9 mouse cellular contexts compared by ENCODE assay signal in genomic region chr15:79201491-79202150, GRCm38 (mm10). TPM values are rescaled to one million over a fixed set of nuclear protein-coding genes. Genes with fewer than 3 reads are reported as not detected.
DNase-seq lines count a peak whose midpoint lies in the region; ATAC-seq lines count a peak whose summit lies in the region.
"Had no signal": no experiment of that assay in that cellular context is flagged by ENCODE, and none has a peak within 500 bp of the region (broad histone marks: within the 10 kb centered on the region; RNA-seq: fewer than 3 reads in every experiment).

No protein-coding gene starts in this region.

- H3K4me1 ChIP-seq in heart, embryonic 11.5 days (ENCODE audit: control insufficient read depth, insufficient read depth, low read length) = peaks cover 19% of the 10 kb centered on the region
- H3K4me1 ChIP-seq in heart, embryonic 12.5 days (replicated peaks) = peaks cover 31% of the 10 kb centered on the region
- H3K4me1 ChIP-seq in intestine, embryonic 15.5 days (replicated peaks) = 0 out of 2 replicates have a peak, but pooled peaks cover 7% of the 10 kb centered on the region
- peaks cover 17% of the 10 kb centered on the region for H3K4me1 ChIP-seq in neural tube, embryonic 11.5 days (ENCODE audit: control insufficient read depth, insufficient read depth, low read length)
- peaks cover 4% of the 10 kb centered on the region; the same call in 1 of the 2 replicates for H3K4me1 ChIP-seq in liver, embryonic 12.5 days

- no peak overlapping the region for H3K9ac ChIP-seq in heart, embryonic 11.5 days (ENCODE audit: low read depth, low read length)
- H3K9ac ChIP-seq in heart, embryonic 12.5 days = no peak overlapping the region
- no peak overlapping the region for H3K9ac ChIP-seq in intestine, embryonic 15.5 days
- peak overlapping the region; percentile 51 for H3K9ac ChIP-seq in neural tube, embryonic 11.5 days (ENCODE audit: low read length)
- H3K9ac ChIP-seq in liver, embryonic 12.5 days = no peak overlapping the region

- no peak overlapping the region for H3K4me2 ChIP-seq in heart, embryonic 11.5 days
- H3K4me2 ChIP-seq in heart, embryonic 12.5 days = no peak overlapping the region
- H3K4me2 ChIP-seq in intestine, embryonic 15.5 days (replicated peaks) = no peak overlapping the region
- H3K4me2 ChIP-seq in neural tube, embryonic 11.5 days (ENCODE audit: low read depth) = peak overlapping the region; percentile 23; the same call in 1 of the 2 replicates
- H3K4me2 ChIP-seq in liver, embryonic 12.5 days = no peak overlapping the region

- peaks cover 13% of the 10 kb centered on the region for H3K27me3 ChIP-seq in heart, embryonic 11.5 days (ENCODE audit: control insufficient read depth, insufficient read depth, low read length)
- H3K27me3 ChIP-seq in heart, embryonic 12.5 days (replicated peaks) = peaks cover 18% of the 10 kb centered on the region
- no peaks in the 10 kb centered on the region for H3K27me3 ChIP-seq in intestine, embryonic 15.5 days (replicated peaks)
- H3K27me3 ChIP-seq in neural tube, embryonic 11.5 days (ENCODE audit: control insufficient read depth, insufficient read depth, low read length) = no peaks in the 10 kb centered on the region; the same call in 1 of the 2 replicates
- H3K27me3 ChIP-seq in liver, embryonic 12.5 days (replicated peaks) = peaks cover 55% of the 10 kb centered on the region

- 25% methylated on average over 13 of the region's 13 CpGs for whole genome bisulfite sequencing in heart, embryonic 11.5 days (ENCODE audit: insufficient replicate concordance)
- WGBS in heart, embryonic 12.5 days = 27% methylated on average over 13 of the region's 13 CpGs
- WGBS in intestine, embryonic 15.5 days = 24% methylated on average over 13 of the region's 13 CpGs
- WGBS in neural tube, embryonic 11.5 days = 14% methylated on average over 12 of the region's 13 CpGs
- WGBS in liver, embryonic 12.5 days (ENCODE audit: insufficient replicate concordance) = 31% methylated on average over 13 of the region's 13 CpGs

- H3K9me3 ChIP-seq in heart, embryonic 11.5 days (replicated peaks; ENCODE audit: control insufficient read depth, low read length) = no peaks in the 10 kb centered on the region
- no peaks in the 10 kb centered on the region for H3K9me3 ChIP-seq in heart, embryonic 12.5 days (replicated peaks)
- no peaks in the 10 kb centered on the region for H3K9me3 ChIP-seq in intestine, embryonic 15.5 days
- no peaks in the 10 kb centered on the region for H3K9me3 ChIP-seq in neural tube, embryonic 11.5 days (ENCODE audit: control insufficient read depth, low read length)
- no peaks in the 10 kb centered on the region for H3K9me3 ChIP-seq in liver, embryonic 12.5 days (replicated peaks)

- 0 out of 2 replicates have a peak, but pooled peaks have one; percentile 24 for ATAC-seq in heart, embryonic 11.5 days (replicated peaks; ENCODE audit: insufficient number of reproducible peaks, low FRiP score, low TSS enrichment)
- no peak for ATAC-seq in heart, embryonic 12.5 days (ENCODE audit: insufficient number of reproducible peaks, low FRiP score)
- ATAC-seq in intestine, embryonic 15.5 days = peak; percentile 56; the same call in 1 of the 2 replicates
- peak; percentile 79 for ATAC-seq in neural tube, embryonic 11.5 days (ENCODE audit: insufficient read depth, low FRiP score, low TSS enrichment)
- ATAC-seq in liver, embryonic 12.5 days = no peak

- H3K36me3 ChIP-seq in heart, embryonic 11.5 days (ENCODE audit: control insufficient read depth, insufficient read depth, low read length) = no peaks in the 10 kb centered on the region
- H3K36me3 ChIP-seq in heart, embryonic 12.5 days = no peaks in the 10 kb centered on the region
- no peaks in the 10 kb centered on the region for H3K36me3 ChIP-seq in intestine, embryonic 15.5 days
- no peaks in the 10 kb centered on the region for H3K36me3 ChIP-seq in neural tube, embryonic 11.5 days (ENCODE audit: control insufficient read depth, insufficient read depth, low read length)
- no peaks in the 10 kb centered on the region for H3K36me3 ChIP-seq in liver, embryonic 12.5 days

- H3K4me3 ChIP-seq in heart, embryonic 11.5 days (ENCODE audit: low read depth, low read length) = no peak overlapping the region
- H3K4me3 ChIP-seq in heart, embryonic 12.5 days = no peak overlapping the region
- H3K4me3 ChIP-seq in intestine, embryonic 15.5 days (replicated peaks) = no peak overlapping the region
- H3K4me3 ChIP-seq in neural tube, embryonic 11.5 days (ENCODE audit: low read depth, low read length) = no peak overlapping the region
- no peak overlapping the region for H3K4me3 ChIP-seq in liver, embryonic 12.5 days

- no peak overlapping the region for H3K27ac ChIP-seq in heart, embryonic 11.5 days (ENCODE audit: low read depth, low read length)
- no peak overlapping the region for H3K27ac ChIP-seq in heart, embryonic 12.5 days (ENCODE audit: poor library complexity, severe bottlenecking)
- H3K27ac ChIP-seq in intestine, embryonic 15.5 days = no peak overlapping the region
- peak overlapping the region; percentile 54 for H3K27ac ChIP-seq in neural tube, embryonic 11.5 days (ENCODE audit: low read depth, low read length)
- H3K27ac ChIP-seq in liver, embryonic 12.5 days = no peak overlapping the region

- DNase-seq in embryo, embryonic 11 days = peak; percentile 65
- DNase-seq in neural tube, embryonic 11.5 days (ENCODE audit: low spot score) = peak; percentile 75
- no peak for DNase-seq in spleen, postnatal 36 days (ENCODE audit: low spot score in 2 of 2)
- no peak for DNase-seq in cerebellum, postnatal 14 days

RNA-seq across cellular contexts. Expression of gene Pick1, which starts 27.4 kb away (rescaled TPM):
- polyA plus RNA-seq in heart, embryonic 11.5 days (2014; fragmentation: Nextera tagmentation; extraction: Ambion mirVana) = 17.6 and 19.3 TPM in 2 replicates
- 33.8 and 37.6 TPM in 2 replicates for polyA plus RNA-seq in heart, embryonic 12.5 days (2016; fragmentation: Nextera tagmentation; extraction: Ambion mirVana)
- polyA plus RNA-seq in intestine, embryonic 15.5 days (2015; fragmentation: Nextera tagmentation; extraction: Ambion mirVana) = 44.2 and 50.1 TPM in 2 replicates
- 27.3 and 28.8 TPM in 2 replicates for polyA plus RNA-seq in neural tube, embryonic 11.5 days (2014; fragmentation: Nextera tagmentation; extraction: Ambion mirVana)
- polyA plus RNA-seq in liver, embryonic 12.5 days (2016; fragmentation: Nextera tagmentation; extraction: Ambion mirVana) = 16.1 and 17.1 TPM in 2 replicates

RNA-seq across cellular contexts. Expression of gene Gm49486, which starts 27.6 kb away (rescaled TPM):
- 0.59 and 0.64 TPM in 2 replicates for polyA plus RNA-seq in heart, embryonic 11.5 days (2014; fragmentation: Nextera tagmentation; extraction: Ambion mirVana)
- polyA plus RNA-seq in heart, embryonic 12.5 days (2016; fragmentation: Nextera tagmentation; extraction: Ambion mirVana) = 0.49 and 1.0 TPM in 2 replicates
- 0.27 and 0.35 TPM in 2 replicates for polyA plus RNA-seq in intestine, embryonic 15.5 days (2015; fragmentation: Nextera tagmentation; extraction: Ambion mirVana)
- polyA plus RNA-seq in neural tube, embryonic 11.5 days (2014; fragmentation: Nextera tagmentation; extraction: Ambion mirVana) = 0.38 and 0.49 TPM in 2 replicates
- 0.07 TPM in 1 of 2 replicates, not detected in the other for polyA plus RNA-seq in liver, embryonic 12.5 days (2016; fragmentation: Nextera tagmentation; extraction: Ambion mirVana)

RNA-seq across cellular contexts. Expression of gene Sox10, which starts 36.6 kb away (rescaled TPM):
- 1.1 and 1.3 TPM in 2 replicates for polyA plus RNA-seq in heart, embryonic 11.5 days (2014; fragmentation: Nextera tagmentation; extraction: Ambion mirVana)
- polyA plus RNA-seq in heart, embryonic 12.5 days (2016; fragmentation: Nextera tagmentation; extraction: Ambion mirVana) = 0.28 and 0.44 TPM in 2 replicates
- 7.9 and 8.2 TPM in 2 replicates for polyA plus RNA-seq in intestine, embryonic 15.5 days (2015; fragmentation: Nextera tagmentation; extraction: Ambion mirVana)
- polyA plus RNA-seq in neural tube, embryonic 11.5 days (2014; fragmentation: Nextera tagmentation; extraction: Ambion mirVana) = 25.3 and 32.9 TPM in 2 replicates
- 0.17 and 0.29 TPM in 2 replicates for polyA plus RNA-seq in liver, embryonic 12.5 days (2016; fragmentation: Nextera tagmentation; extraction: Ambion mirVana)
- polyA plus RNA-seq: C2C12 had no signal

RNA-seq across cellular contexts. Expression of gene Slc16a8, which starts 52.9 kb away (rescaled TPM):
- 0.17 TPM in 1 of 2 replicates, not detected in the other for polyA plus RNA-seq in heart, embryonic 11.5 days (2014; fragmentation: Nextera tagmentation; extraction: Ambion mirVana)
- polyA plus RNA-seq in heart, embryonic 12.5 days (2016; fragmentation: Nextera tagmentation; extraction: Ambion mirVana) = 0.36 and 0.65 TPM in 2 replicates
- polyA plus RNA-seq in intestine, embryonic 15.5 days (2015; fragmentation: Nextera tagmentation; extraction: Ambion mirVana) = 0.16 TPM in 1 of 2 replicates, not detected in the other
- polyA plus RNA-seq in neural tube, embryonic 11.5 days (2014; fragmentation: Nextera tagmentation; extraction: Ambion mirVana) = not detected in 2 replicates
- polyA plus RNA-seq in liver, embryonic 12.5 days (2016; fragmentation: Nextera tagmentation; extraction: Ambion mirVana) = not detected in 2 replicates

Comparison
In these comparisons a context has a peak if more than half of its experiments do, and no peak if none do; other contexts are left out.
1. ATAC-seq: peak in heart, embryonic 11.5 days (single experiment), intestine, embryonic 15.5 days (single experiment) and neural tube, embryonic 11.5 days (single experiment); none in heart, embryonic 12.5 days (single experiment) and liver, embryonic 12.5 days (single experiment).
2. DNase-seq: peak in embryo, embryonic 11 days (single experiment) and neural tube, embryonic 11.5 days (single experiment); none in spleen, postnatal 36 days (0 of 2) and cerebellum, postnatal 14 days (0 of 2).